Mouse (Mus musculus) brain, embryonic 14.5 days (tissue): ENCODE measurements around the gene Zfp704. TPM values are rescaled to one million over a fixed set of nuclear protein-coding genes. Genes with fewer than 3 reads are reported as not detected.
A peak's percentile ranks its signal among the peaks of the same experiment; 100 is the strongest.
"Not testable (repeated sequence)": the region's sequence is repeated elsewhere in the genome, so short reads cannot be mapped to it uniquely, and the experiment has no call there.

Experiments used
- DNase-seq: peaks from one replicate; pipeline ENCODE4 v3.0.0-alpha.2; 2011; ENCODE audit warnings: low read depth
- CTCF ChIP-seq: fragments of 200-500 bp; IDR thresholded peaks from 2 replicates; pipeline ENCODE4 v1.5.1; 2012; ENCODE audit warnings: inconsistent platforms, mild to moderate bottlenecking, moderate library complexity, borderline replicate concordance; ENCODE audit not compliant: insufficient read depth, insufficient read length; ENCODE audit errors: extremely low read depth
- POLR2A ChIP-seq: fragments of 200-500 bp; IDR thresholded peaks from 2 replicates; pipeline ENCODE4 v1.6.1; 2012; ENCODE audit warnings: mild to moderate bottlenecking, inconsistent platforms, borderline replicate concordance; ENCODE audit not compliant: poor library complexity, insufficient read depth, insufficient read length, severe bottlenecking; ENCODE audit errors: extremely low read depth
- polyA plus RNA-seq: library from polyadenylated mRNA; depleted of rRNA; stranded (reverse); fragments of >200 nt; gene quantifications from 2 replicates; pipeline ENCODE4 v1.2.3, GENCODE M21; 2012

The Zfp704 gene
- polyA plus RNA-seq, 1 experiment = 19.3 TPM

DNA sequence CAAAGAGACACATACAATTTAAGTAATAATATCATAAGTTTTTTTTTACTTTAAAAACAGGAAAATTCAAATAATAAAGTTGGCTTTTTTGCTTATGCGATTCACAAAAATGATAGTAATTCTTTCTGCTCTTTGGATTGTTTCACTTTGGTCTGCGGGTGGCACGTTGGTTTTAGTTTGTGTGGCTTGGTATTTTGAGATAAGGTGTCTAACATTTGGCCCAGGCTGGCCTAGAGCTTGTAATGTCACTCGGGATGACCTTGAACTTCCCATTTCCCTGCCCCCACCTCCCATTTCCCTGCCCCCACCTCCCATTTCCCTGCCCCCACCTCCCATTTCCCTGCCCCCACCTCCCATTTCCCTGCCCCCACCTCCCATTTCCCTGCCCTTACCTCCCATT is 39.1 kb downstream of the Zfp704 start:
- TF ChIP-seq POLR2A (no peak), CTCF (no peak)
- DNase-seq = no peak

DNA sequence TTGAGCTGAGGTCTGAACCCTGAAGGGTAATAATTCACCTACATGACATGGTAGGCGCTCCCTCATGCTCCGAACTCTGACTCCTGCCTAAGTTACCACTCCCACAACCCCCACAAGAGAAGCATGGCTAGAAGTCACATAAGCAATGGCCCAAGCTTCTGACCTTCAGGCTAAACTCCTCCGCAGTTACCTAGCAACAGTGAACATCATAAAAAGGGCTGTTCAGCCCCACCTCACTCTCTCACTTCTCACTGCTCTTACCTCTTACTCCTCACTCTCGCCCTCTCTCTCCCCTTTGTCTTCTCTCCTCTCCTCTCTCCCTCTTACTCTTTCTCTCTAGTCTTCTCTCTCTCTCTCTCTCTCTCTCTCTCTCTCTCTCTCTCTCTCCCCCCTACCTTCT is 40.2 kb downstream of the Zfp704 start:
- not testable (repeated sequence) for DNase-seq

DNA sequence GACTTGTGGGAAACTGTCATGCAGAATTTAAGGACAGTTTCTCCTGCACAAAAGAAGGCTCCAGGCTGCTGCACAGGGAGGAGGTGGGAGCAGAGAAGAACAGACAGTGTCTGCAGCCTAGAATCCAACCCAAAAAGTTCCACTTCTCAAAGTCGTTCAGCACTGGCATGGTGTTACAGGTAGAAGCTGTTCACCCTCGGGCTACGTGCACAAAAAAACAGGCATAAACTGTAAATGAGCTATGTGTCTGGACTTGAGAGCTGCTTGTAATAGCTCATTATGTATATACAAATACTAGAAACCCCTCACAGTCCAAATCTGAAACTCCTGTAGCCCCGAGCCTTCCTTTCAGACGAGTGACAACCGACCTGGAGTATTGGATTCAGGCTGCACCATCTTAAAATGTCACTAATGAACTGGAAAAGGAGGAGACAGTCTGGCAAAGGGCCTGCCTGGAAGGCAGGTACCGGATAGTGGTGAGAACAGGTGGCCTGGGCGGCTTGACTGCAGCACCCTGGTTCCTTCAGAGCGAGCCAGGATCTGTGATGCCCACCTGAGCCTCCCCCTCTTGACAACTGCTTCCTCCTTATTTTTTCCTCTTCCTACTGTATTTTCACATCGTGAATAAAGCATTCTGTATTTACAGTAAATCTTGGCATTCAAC is 41.2 kb downstream of the Zfp704 start:
- TF ChIP-seq POLR2A (no peak), CTCF (no peak)
- no peak for DNase-seq

GRCm38 (mm10) chr3:9567948-9568347 is 41.9 kb downstream of the Zfp704 start:
- no peak for TF ChIP-seq POLR2A
- no peak for DNase-seq

DNA sequence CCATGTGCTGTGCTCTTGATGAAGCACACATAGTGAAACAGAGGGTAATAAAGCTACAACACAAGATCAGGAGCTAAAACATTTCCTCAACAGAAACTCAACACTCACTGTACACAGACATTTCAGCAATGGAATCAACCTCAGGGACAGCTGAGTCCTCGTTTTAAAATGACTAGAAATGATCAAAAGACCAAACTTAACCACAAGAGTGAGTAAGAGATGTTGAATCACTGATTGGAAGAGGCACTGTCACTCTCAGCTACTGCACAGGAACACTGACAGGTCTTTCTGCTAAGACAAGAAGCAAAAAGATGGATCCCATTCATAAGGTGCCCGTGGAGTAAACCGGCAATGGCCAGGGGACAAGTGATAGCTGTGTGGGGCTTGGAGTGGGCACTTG is 43.1 kb downstream of the Zfp704 start:
- TF ChIP-seq POLR2A (no peak), CTCF (no peak)
- no peak for DNase-seq

- DNase-seq = no peak
- TF ChIP-seq POLR2A = no peak
- TF ChIP-seq CTCF = no peak
Observed at GRCm38 (mm10) chr3:9563562-9563961, 46.3 kb downstream of the Zfp704 start.

GRCm38 (mm10) chr3:9562649-9563328 is 47.1 kb downstream of the Zfp704 start:
- no peak for DNase-seq
- TF ChIP-seq POLR2A (no peak), CTCF (no peak)

DNA sequence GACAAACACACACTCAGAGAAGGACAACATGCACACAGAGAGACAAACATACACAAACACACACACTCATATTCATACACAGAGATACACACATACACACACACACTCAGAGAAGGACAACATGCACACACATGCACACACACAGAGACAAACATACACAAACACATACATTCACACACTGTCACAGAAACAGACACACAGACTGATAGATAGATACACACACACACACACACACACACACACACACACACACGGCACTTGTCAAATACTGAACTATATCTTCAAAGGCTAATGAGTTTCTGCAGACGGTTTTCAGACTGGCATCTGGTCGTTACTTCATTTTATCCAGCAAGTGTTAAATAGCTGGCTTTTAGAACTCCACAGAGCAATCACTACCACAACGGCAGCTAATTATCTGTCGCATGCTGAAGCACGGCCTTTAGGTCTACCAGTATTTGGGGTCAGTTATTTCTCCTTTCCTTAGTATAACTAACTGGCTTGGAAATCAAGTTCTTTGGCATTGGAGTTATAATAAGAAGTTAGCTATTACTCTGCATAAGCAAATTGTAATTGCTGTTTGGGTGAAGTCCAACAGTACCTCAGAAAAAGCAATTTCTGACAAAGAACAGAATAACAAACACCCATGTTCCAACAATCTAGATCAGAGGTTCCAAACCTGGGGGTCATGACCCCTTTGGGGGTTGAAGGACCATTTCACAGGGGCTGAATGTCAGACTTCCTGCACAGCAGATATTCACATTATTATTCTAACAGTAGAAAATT is 51.9 kb downstream of the Zfp704 start:
- DNase-seq = peak; percentile 81
- TF ChIP-seq POLR2A (no peak), CTCF (no peak)

DNA sequence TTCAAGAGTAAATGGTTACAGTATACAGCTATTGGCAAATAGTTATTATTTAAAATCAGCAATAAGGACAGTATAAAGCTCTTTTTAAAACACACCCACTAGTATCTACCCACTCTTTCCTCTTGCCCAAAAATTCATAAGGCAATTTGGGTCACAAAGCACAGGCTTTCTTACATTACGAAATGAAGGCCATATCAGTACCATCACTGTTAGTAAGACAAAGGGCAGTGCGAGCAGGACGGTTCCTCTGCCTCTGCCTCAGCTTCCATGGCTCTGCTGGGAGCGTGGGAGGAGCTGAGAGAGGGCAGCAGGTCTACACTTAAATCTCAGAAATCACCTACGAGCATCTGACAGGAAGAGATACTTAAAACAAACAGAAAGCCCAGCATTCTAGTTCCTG is 53.7 kb downstream of the Zfp704 start:
- no peak for DNase-seq
- TF ChIP-seq POLR2A (no peak), CTCF (no peak)

DNA sequence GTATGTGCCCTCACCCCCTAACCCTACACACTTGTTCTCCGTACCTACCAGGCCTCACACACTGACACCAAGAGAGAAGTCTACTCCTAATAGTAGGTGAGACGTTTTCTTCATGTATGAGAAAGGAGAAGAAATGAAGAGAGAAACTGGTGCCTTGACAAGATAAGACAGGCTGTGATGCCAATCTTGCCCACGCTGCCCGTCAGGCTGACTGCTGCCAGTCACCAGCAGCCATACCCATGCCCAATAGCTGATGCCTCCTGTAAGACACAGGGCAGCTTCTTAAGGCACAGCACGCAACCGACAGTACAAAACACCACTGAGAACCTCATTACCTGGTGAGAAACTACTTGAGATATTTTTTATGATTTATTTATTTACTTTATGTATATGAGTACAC is 55.0 kb downstream of the Zfp704 start:
- no peak for DNase-seq
- TF ChIP-seq POLR2A = no peak
- TF ChIP-seq CTCF = no peak

DNA sequence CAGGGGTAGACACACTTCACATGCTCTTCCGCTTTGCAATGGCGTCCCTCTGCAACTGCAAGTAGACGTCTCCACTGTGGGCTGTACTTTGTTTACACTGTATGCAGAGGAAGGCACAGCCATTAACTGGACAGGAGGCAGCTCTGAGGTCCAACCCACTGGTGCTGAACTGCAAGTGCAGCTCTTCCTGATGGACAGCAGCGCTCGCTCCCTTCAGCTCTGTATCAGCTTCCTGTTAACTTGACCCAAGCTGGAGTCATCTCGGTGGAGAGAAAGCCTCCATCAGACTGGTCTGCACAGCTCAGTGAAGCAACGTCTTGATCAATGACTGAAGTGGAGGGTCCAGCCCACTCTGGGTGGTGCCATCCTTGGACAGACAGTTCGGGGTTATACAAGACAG is 57.6 kb downstream of the Zfp704 start:
- TF ChIP-seq CTCF (no peak), POLR2A (no peak)
- no peak for DNase-seq

GRCm38 (mm10) chr3:9550930-9551329 is 59.0 kb downstream of the Zfp704 start:
- DNase-seq = no peak
- TF ChIP-seq POLR2A (no peak), CTCF (no peak)
